Mouse (Mus musculus) stomach, postnatal 0 days (tissue): ENCODE measurements at regions not wholly inside any gene's neighbourhood (a gene's known extent, or its start where the extent isn't known, plus 50 kb on each side); places are given as distances from the start of the nearest gene placed in this dataset.

Experiments
- ATAC-seq: fragments of 200-750 bp; cut with Nextera tagmentation; 2 replicates; pipeline ENCODE4 v1.8.0; 2017; ENCODE audit not compliant: low FRiP score, low TSS enrichment
- DNase-seq: peaks from one replicate; pipeline ENCODE4 v3.0.0-alpha.2; 2016; ENCODE audit warnings: low spot score
- H3K27ac ChIP-seq: fragments of 300-500 bp; sonication (generic); replicated peaks from 2 replicates; pipeline ENCODE4 v1.5.1; 2014; ENCODE audit warnings: mild to moderate bottlenecking, control low read depth
- H3K27me3 ChIP-seq: fragments of 300-500 bp; sonication (generic); 2 replicates; pipeline ENCODE4 v1.6.1; 2014; ENCODE audit warnings: low read length; ENCODE audit not compliant: control insufficient read depth, insufficient read depth
- H3K36me3 ChIP-seq: fragments of 300-500 bp; sonication (generic); 2 replicates; pipeline ENCODE4 v1.6.1; 2014; ENCODE audit warnings: low read length, mixed read lengths; ENCODE audit not compliant: control insufficient read depth, insufficient read depth
- H3K4me1 ChIP-seq: fragments of 300-500 bp; sonication (generic); replicated peaks from 2 replicates; pipeline ENCODE4 v1.6.1; 2014; ENCODE audit warnings: antibody characterized with exemption; ENCODE audit not compliant: control insufficient read depth, insufficient read depth
- H3K4me2 ChIP-seq: fragments of 300-500 bp; sonication (generic); replicated peaks from 2 replicates; pipeline ENCODE4 v1.6.1; 2014; ENCODE audit warnings: low read depth, mild to moderate bottlenecking, control low read depth, moderate library complexity
- H3K4me3 ChIP-seq: fragments of 300-500 bp; sonication (generic); 2 replicates; pipeline ENCODE4 v1.5.1; 2014; ENCODE audit warnings: low read depth, low read length, control low read depth
- H3K9ac ChIP-seq: fragments of 300-500 bp; sonication (generic); 2 replicates; pipeline ENCODE4 v1.6.1; 2014; ENCODE audit warnings: mild to moderate bottlenecking, low read length, control low read depth, mixed read lengths
- H3K9me3 ChIP-seq: fragments of 300-500 bp; sonication (generic); 2 replicates; pipeline ENCODE4 v1.6.1; 2016; ENCODE audit warnings: low read length; ENCODE audit not compliant: control insufficient read depth
- CTCF ChIP-seq: IDR thresholded peaks from 2 replicates; pipeline ENCODE4 v1.5.1; 2016; ENCODE audit warnings: antibody characterized with exemption, low read depth, mild to moderate bottlenecking, moderate library complexity
- EP300 ChIP-seq: optimal IDR thresholded peaks from 2 replicates; pipeline ENCODE3; 2016; ENCODE audit warnings: antibody characterized with exemption
- WGBS: fragments of 180-500 bp; shearing (Covaris S2); extraction: QIAGEN DNeasy Blood & Tissue Kit; methylation state at CpG from one replicate; pipeline ENCODE4 v1.1.7; 2014; 5-methylcytosine and 5-hydroxymethylcytosine counted together

DNA sequence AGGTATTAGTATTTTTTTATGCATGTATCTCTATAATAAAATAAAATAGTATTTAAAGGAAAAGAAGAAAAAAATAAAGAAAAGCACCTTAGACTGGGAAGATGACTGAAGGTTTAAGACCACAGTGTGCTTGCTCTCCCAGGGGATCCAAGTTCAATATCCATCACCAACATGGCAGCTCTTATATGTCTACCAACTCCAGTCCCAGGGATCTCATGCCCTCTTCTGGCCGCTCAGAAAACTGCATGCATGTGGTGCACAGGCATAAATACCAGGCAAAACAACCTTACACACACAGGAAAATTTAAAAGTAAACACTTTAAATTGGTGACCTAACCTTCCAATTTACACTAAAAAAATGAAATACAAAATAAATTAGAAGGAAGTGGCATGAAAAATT is 586.6 kb upstream of the Cntn4 start:
- 27% methylated on average over 1 of the region's 1 CpGs for WGBS
- Histone ChIP-seq H3K36me3 (no peaks in the 10 kb centered on the region), H3K27me3 (no peaks in the 10 kb centered on the region), H3K4me1 (no peaks in the 10 kb centered on the region), H3K27ac (no peak overlapping the region), H3K4me3 (no peak overlapping the region), H3K9ac (no peak overlapping the region), H3K9me3 (no peaks in the 10 kb centered on the region), H3K4me2 (no peak overlapping the region)
- ATAC-seq, result no peak
- TF ChIP-seq CTCF (peak; percentile 72), EP300 (no peak)
- peak; percentile 13 for DNase-seq
